8 mouse cellular contexts compared by ENCODE assay signal in the genomic region with DNA sequence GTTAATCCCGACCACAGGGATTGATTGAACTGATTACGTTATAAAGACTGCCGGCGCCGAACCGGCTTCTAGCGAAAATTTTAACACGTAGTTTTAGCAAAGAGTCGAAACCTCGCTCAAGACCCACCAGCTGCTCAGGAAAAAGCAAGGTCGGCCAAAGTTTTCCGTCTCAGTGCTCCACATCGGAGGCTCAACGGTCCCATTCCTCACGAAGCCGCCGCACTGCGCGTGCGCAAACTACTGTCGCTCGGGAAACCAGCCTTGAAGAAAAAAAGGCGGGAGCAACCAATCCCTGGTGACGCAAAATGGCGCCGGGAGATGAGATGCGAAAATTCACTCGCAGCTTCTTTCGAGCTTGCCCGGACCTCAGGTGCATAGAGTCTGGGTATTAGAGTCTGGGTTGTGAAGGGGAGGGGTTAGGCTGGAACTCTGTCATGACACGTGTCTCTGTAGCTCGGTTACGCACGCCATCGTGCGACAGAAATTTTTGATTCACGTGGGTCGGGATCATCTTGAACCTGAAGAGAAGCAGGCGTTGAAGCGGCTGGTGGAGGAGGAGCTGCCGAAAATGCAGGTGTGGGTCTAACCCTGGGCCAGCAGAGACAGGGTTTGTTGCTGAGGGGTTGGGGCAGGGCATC. TPM values are rescaled to one million over a fixed set of nuclear protein-coding genes. Genes with fewer than 3 reads are reported as not detected.
A peak's percentile ranks its signal among the peaks of the same experiment; 100 is the strongest.
DNase-seq lines count a peak whose midpoint lies in the region; ATAC-seq and TF ChIP-seq lines count a peak whose summit lies in the region.

A gene (minus strand): TSS at position 231 of the 638 bp plus-strand sequence.

- peak within 1 kb of the TSS; percentile 88 for H3K27ac ChIP-seq in embryonic facial prominence, embryonic 14.5 days (replicated peaks; ENCODE audit: low read depth, low read length)
- peak within 1 kb of the TSS; percentile 79 for H3K27ac ChIP-seq in limb, embryonic 14.5 days (replicated peaks; ENCODE audit: low read depth, low read length)
- H3K27ac ChIP-seq in midbrain, postnatal 0 days (ENCODE audit: low read depth, low read length) = peak within 1 kb of the TSS; percentile 77

- TF ChIP-seq POLR2A in limb, embryonic 14.5 days (IDR thresholded peaks at IDR 0.05; ENCODE audit: borderline replicate concordance, extremely low read depth, insufficient read depth, insufficient read length) = peak; percentile 57; the same call in 1 of the 2 replicates

- under 1% methylated on average over 41 of the region's 41 CpGs for WGBS in embryonic facial prominence, embryonic 14.5 days
- WGBS in limb, embryonic 14.5 days = under 1% methylated on average over 41 of the region's 41 CpGs
- under 1% methylated on average over 41 of the region's 41 CpGs for WGBS in midbrain, postnatal 0 days

- peak within 1 kb of the TSS; percentile 78 for H3K9ac ChIP-seq in embryonic facial prominence, embryonic 14.5 days (ENCODE audit: low read depth, low read length)
- H3K9ac ChIP-seq in limb, embryonic 14.5 days (ENCODE audit: low read depth, low read length, severe bottlenecking) = peak within 1 kb of the TSS; percentile 76
- H3K9ac ChIP-seq in midbrain, postnatal 0 days (replicated peaks; ENCODE audit: low read length, poor library complexity, severe bottlenecking) = peak within 1 kb of the TSS; percentile 65

- H3K9me3 ChIP-seq in embryonic facial prominence, embryonic 14.5 days (ENCODE audit: control insufficient read depth, low read length) = no peaks in the 10 kb centered on the region
- H3K9me3 ChIP-seq in limb, embryonic 14.5 days (ENCODE audit: control insufficient read depth, low read length) = no peaks in the 10 kb centered on the region
- H3K9me3 ChIP-seq in midbrain, postnatal 0 days (ENCODE audit: low read length) = no peaks in the 10 kb centered on the region

- peaks cover 11% of the 10 kb centered on the region for H3K4me1 ChIP-seq in embryonic facial prominence, embryonic 14.5 days (ENCODE audit: control insufficient read depth, insufficient read depth, low read length)
- H3K4me1 ChIP-seq in limb, embryonic 14.5 days (ENCODE audit: control insufficient read depth, insufficient read depth, low read length) = peaks cover 19% of the 10 kb centered on the region
- peaks cover 10% of the 10 kb centered on the region; the same call in 1 of the 2 replicates for H3K4me1 ChIP-seq in midbrain, postnatal 0 days (ENCODE audit: insufficient read depth, low read length)

- ATAC-seq in embryonic facial prominence, embryonic 14.5 days (ENCODE audit: low read depth) = peak; percentile 79
- peak; percentile 81 for ATAC-seq in limb, embryonic 14.5 days (ENCODE audit: low FRiP score, low read depth)
- peak; percentile 85 for ATAC-seq in midbrain, postnatal 0 days (ENCODE audit: low FRiP score)

- H3K4me3 ChIP-seq in embryonic facial prominence, embryonic 14.5 days (ENCODE audit: low read depth, low read length) = peak within 1 kb of the TSS; percentile 76
- H3K4me3 ChIP-seq in limb, embryonic 14.5 days (replicated peaks; ENCODE audit: low read length) = peak within 1 kb of the TSS; percentile 77
- peak within 1 kb of the TSS; percentile 52 for H3K4me3 ChIP-seq in midbrain, postnatal 0 days (ENCODE audit: low read depth, low read length)

- peak; percentile 93 for DNase-seq in 3T3-L1 (ENCODE audit: low read depth, low spot score)
- peak; percentile 78 to 90 for DNase-seq in adrenal gland, postnatal 4 days (ENCODE audit: low spot score in 2 of 2)
- DNase-seq in embryonic facial prominence, embryonic 14.5 days (ENCODE audit: low spot score) = peak; percentile 98
- DNase-seq in heart, adult 8-10 months (ENCODE audit: low spot score) = peak; percentile 94
- peak; percentile 96 for DNase-seq in kidney, adult 9 months
- peak; percentile 98 for DNase-seq in limb, embryonic 14.5 days (ENCODE audit: low spot score)
- DNase-seq in midbrain, postnatal 0 days (ENCODE audit: low spot score) = peak; percentile 99
- DNase-seq in spleen, postnatal 14 days (ENCODE audit: low spot score in 2 of 2) = peak; percentile 83 to 89

- H3K36me3 ChIP-seq in embryonic facial prominence, embryonic 14.5 days (ENCODE audit: control insufficient read depth, insufficient read depth, low read length) = peaks cover 66% of the 10 kb centered on the region
- H3K36me3 ChIP-seq in limb, embryonic 14.5 days (ENCODE audit: control insufficient read depth, insufficient read depth, low read length) = peaks cover 60% of the 10 kb centered on the region
- H3K36me3 ChIP-seq in midbrain, postnatal 0 days (ENCODE audit: insufficient read depth, low read length) = peaks cover 38% of the 10 kb centered on the region

- H3K4me2 ChIP-seq in embryonic facial prominence, embryonic 14.5 days (ENCODE audit: low read depth, low read length) = peak within 1 kb of the TSS; percentile 93
- H3K4me2 ChIP-seq in limb, embryonic 14.5 days (replicated peaks; ENCODE audit: low read depth, low read length, severe bottlenecking) = peak within 1 kb of the TSS; percentile 91
- H3K4me2 ChIP-seq in midbrain, postnatal 0 days (ENCODE audit: low read depth, low read length, poor library complexity, severe bottlenecking) = peak within 1 kb of the TSS; percentile 75

- TF ChIP-seq CTCF in midbrain, postnatal 0 days (IDR thresholded peaks at IDR 0.05) = peak; percentile 27; the same call in 1 of the 2 replicates

- H3K27me3 ChIP-seq in embryonic facial prominence, embryonic 14.5 days (replicated peaks; ENCODE audit: control insufficient read depth, insufficient read depth, low read length) = no peaks in the 10 kb centered on the region
- H3K27me3 ChIP-seq in limb, embryonic 14.5 days (ENCODE audit: control insufficient read depth, insufficient read depth, low read length) = no peaks in the 10 kb centered on the region
- no peaks in the 10 kb centered on the region for H3K27me3 ChIP-seq in midbrain, postnatal 0 days (ENCODE audit: insufficient read depth, low read length)

RNA-seq across cellular contexts. Expression of the gene that starts here (rescaled TPM):
- 10 to 100 TPM; 49.7 to 51.9 TPM for total RNA-seq in adrenal gland, postnatal 4 days (2021)
- polyA plus RNA-seq in embryonic facial prominence, embryonic 14.5 days (2014; fragmentation: Nextera tagmentation; extraction: Ambion mirVana) = 75.0 and 86.1 TPM in 2 replicates
- 10 to 100 TPM; 18.3 to 23.9 (median 21.3) TPM for total RNA-seq in heart, adult 8-10 months (2022)
- polyA plus RNA-seq in limb, embryonic 14.5 days (2012; rRNA removed) = 84.3 and 89.8 TPM in 2 replicates
- 86.7 TPM in 2 replicates for polyA plus RNA-seq in limb, embryonic 14.5 days (2014; fragmentation: Nextera tagmentation; extraction: Ambion mirVana)
- 55.0 and 60.3 TPM in 2 replicates for total RNA-seq in midbrain, postnatal 0 days (2014; rRNA removed)
- 87.8 and 93.5 TPM in 2 replicates for polyA plus RNA-seq in midbrain, postnatal 0 days (2015; fragmentation: Nextera tagmentation; extraction: Ambion mirVana)

Comparison
In these comparisons a context has a peak if more than half of its experiments do, and no peak if none do; other contexts are left out.
1. Peak in every context shown above with its lines: DNase-seq, ATAC-seq, H3K4me3 ChIP-seq and H3K27ac ChIP-seq.